Mouse (Mus musculus) thymus, postnatal 4 days (tissue): ENCODE data around the gene Birc7.

Source experiments
- DNase-seq: peaks from one replicate; pipeline ENCODE4 v3.0.0; 2021

Birc7 gene

GRCm38 (mm10) chr2:180981133-180981532 is 52.3 kb downstream of the Birc7 start:
- DNase-seq: no peak
